Mouse (Mus musculus) C2C12 (cell line): Measurements from ENCODE around the gene Susd6.

Source experiments
- CTCF ChIP-seq: IDR thresholded peaks from one replicate; pipeline ENCODE4 v1.5.1; 2011; ENCODE audit not compliant: control insufficient read depth, insufficient read depth, insufficient read length
- USF1 ChIP-seq: IDR thresholded peaks from one replicate; pipeline ENCODE4 v1.6.1; 2011; ENCODE audit warnings: low read depth, mild to moderate bottlenecking, control low read depth, moderate library complexity

GRCm38 (mm10) chr12:80826423-80826822 lies 36.1 kb downstream of the Susd6 start:
- no peak for TF ChIP-seq CTCF
- TF ChIP-seq USF1 = no peak
